Mouse (Mus musculus) C2C12 (cell line): Measurements from ENCODE around the gene Epha7.

ENCODE experiments used
- CTCF ChIP-seq: IDR thresholded peaks from one replicate; pipeline ENCODE4 v1.5.1; 2011; ENCODE audit not compliant: control insufficient read depth, insufficient read depth, insufficient read length
- MYOD1 ChIP-seq: IDR thresholded peaks from one replicate; pipeline ENCODE4 v1.6.1; 2011; ENCODE audit warnings: low read depth; ENCODE audit not compliant: control insufficient read depth, insufficient read length
- USF1 ChIP-seq: IDR thresholded peaks from one replicate; pipeline ENCODE4 v1.6.1; 2011; ENCODE audit warnings: low read depth, mild to moderate bottlenecking, control low read depth, moderate library complexity

GRCm38 (mm10) chr4:28814476-28814815, 1.5 kb downstream of the Epha7 start:
- no peak for TF ChIP-seq USF1
- no peak for TF ChIP-seq MYOD1
- TF ChIP-seq CTCF, result no peak
